Mouse (Mus musculus): ENCODE measurements around the gene Plscr1. TPM values are rescaled to one million over a fixed set of nuclear protein-coding genes. Genes with fewer than 3 reads are reported as not detected.

Gene Plscr1
- total and polyA plus RNA-seq, 2 experiments from 2014 or later, result 6.5 to 12.2 TPM

GRCm38 (mm10) chr9:92228867-92229832, 20.4 kb upstream of the Plscr1 start:
- TF ChIP-seq CTCF (IDR thresholded peaks at IDR 0.05; ENCODE audit: low read depth), result no peak
- Histone ChIP-seq H3K27ac (no peak overlapping the region), H3K4me1 (ENCODE audit: insufficient read depth, low read length) (no peaks in the 10 kb centered on the region), H3K4me2 (ENCODE audit: low read depth, low read length) (no peak overlapping the region), H3K36me3 (ENCODE audit: insufficient read depth, low read length) (no peaks in the 10 kb centered on the region), H3K4me3 (ENCODE audit: low read length) (no peak overlapping the region), H3K9ac (replicated peaks; ENCODE audit: low read length) (no peak overlapping the region), H3K9me3 (ENCODE audit: low read length) (no peaks in the 10 kb centered on the region), H3K27me3 (ENCODE audit: insufficient read depth, low read length) (no peaks in the 10 kb centered on the region)
- 92% methylated on average over 16 of the region's 16 CpGs for WGBS
- DNase-seq (ENCODE audit: low spot score) (no peak), ATAC-seq (no peak)

- no peaks in the 10 kb centered on the region for H3K9me3 ChIP-seq (ENCODE audit: low read length)
- WGBS, result 90% methylated on average over 2 of the region's 2 CpGs
- no peak for DNase-seq (ENCODE audit: low spot score)
- no peaks in the 10 kb centered on the region for H3K4me1 ChIP-seq (ENCODE audit: insufficient read depth, low read length)
- no peak for TF ChIP-seq CTCF (IDR thresholded peaks at IDR 0.05; ENCODE audit: low read depth)
- H3K27ac ChIP-seq, result no peak overlapping the region
- no peak for ATAC-seq
- no peak overlapping the region for H3K4me3 ChIP-seq (ENCODE audit: low read length)
- H3K4me2 ChIP-seq (ENCODE audit: low read depth, low read length), result no peak overlapping the region
- H3K9ac ChIP-seq (replicated peaks; ENCODE audit: low read length), result no peak overlapping the region
- no peaks in the 10 kb centered on the region for H3K36me3 ChIP-seq (ENCODE audit: insufficient read depth, low read length)
- H3K27me3 ChIP-seq (ENCODE audit: insufficient read depth, low read length), result no peaks in the 10 kb centered on the region
Measured at GRCm38 (mm10) chr9:92229833-92230205, 19.7 kb upstream of the Plscr1 start.

- H3K27me3 ChIP-seq (ENCODE audit: insufficient read depth, low read length), result no peaks in the 10 kb centered on the region
- DNase-seq (ENCODE audit: low spot score) (no peak), ATAC-seq (no peak)
- H3K4me2 ChIP-seq (ENCODE audit: low read depth, low read length), result no peak overlapping the region
- no peak overlapping the region for H3K4me3 ChIP-seq (ENCODE audit: low read length)
- WGBS, result 92% methylated on average over 11 of the region's 11 CpGs
- H3K9me3 ChIP-seq (ENCODE audit: low read length), result no peaks in the 10 kb centered on the region
- H3K9ac ChIP-seq (replicated peaks; ENCODE audit: low read length), result no peak overlapping the region
- no peaks in the 10 kb centered on the region for H3K4me1 ChIP-seq (ENCODE audit: insufficient read depth, low read length)
- no peaks in the 10 kb centered on the region for H3K36me3 ChIP-seq (ENCODE audit: insufficient read depth, low read length)
- no peak for TF ChIP-seq CTCF (IDR thresholded peaks at IDR 0.05; ENCODE audit: low read depth)
- no peak overlapping the region for H3K27ac ChIP-seq
Measured at GRCm38 (mm10) chr9:92234901-92235458, 14.6 kb upstream of the Plscr1 start.

GRCm38 (mm10) chr9:92248773-92249446, 640 bp upstream of the Plscr1 start:
- Histone ChIP-seq H3K36me3 (ENCODE audit: insufficient read depth, low read length) (no peaks in the 10 kb centered on the region), H3K9ac (replicated peaks; ENCODE audit: low read length) (no peak overlapping the region), H3K9me3 (ENCODE audit: low read length) (no peaks in the 10 kb centered on the region), H3K4me2 (ENCODE audit: low read depth, low read length) (no peak overlapping the region), H3K27me3 (ENCODE audit: insufficient read depth, low read length) (no peaks in the 10 kb centered on the region), H3K27ac (no peak overlapping the region), H3K4me1 (ENCODE audit: insufficient read depth, low read length) (no peaks in the 10 kb centered on the region), H3K4me3 (ENCODE audit: low read length) (no peak overlapping the region)
- 84% methylated on average over 7 of the region's 7 CpGs for WGBS
- TF ChIP-seq CTCF (IDR thresholded peaks at IDR 0.05; ENCODE audit: low read depth), result no peak
- DNase-seq (ENCODE audit: low spot score) (no peak), ATAC-seq (no peak)

- no peaks in the 10 kb centered on the region for H3K27me3 ChIP-seq (ENCODE audit: insufficient read depth, low read length)
- under 1% methylated on average over 40 of the region's 40 CpGs for WGBS
- H3K36me3 ChIP-seq (ENCODE audit: insufficient read depth, low read length), result no peaks in the 10 kb centered on the region
- TF ChIP-seq CTCF (IDR thresholded peaks at IDR 0.05; ENCODE audit: low read depth), result peak; percentile 41
- peak overlapping the region; percentile 81 for H3K27ac ChIP-seq
- H3K9me3 ChIP-seq (ENCODE audit: low read length), result no peaks in the 10 kb centered on the region
- H3K4me2 ChIP-seq (ENCODE audit: low read depth, low read length), result peak overlapping the region; percentile 84
- DNase-seq (ENCODE audit: low spot score), result peak; percentile 82
- H3K4me3 ChIP-seq (ENCODE audit: low read length), result peak overlapping the region; percentile 61
- no peaks in the 10 kb centered on the region for H3K4me1 ChIP-seq (ENCODE audit: insufficient read depth, low read length)
- peak; percentile 91 for ATAC-seq
- H3K9ac ChIP-seq (replicated peaks; ENCODE audit: low read length), result peak overlapping the region; percentile 62
Measured at GRCm38 (mm10) chr9:92249987-92250772, 630 bp downstream of the Plscr1 start.

GRCm38 (mm10) chr9:92252718-92253117, 3.2 kb downstream of the Plscr1 start:
- no peaks in the 10 kb centered on the region for H3K27me3 ChIP-seq (ENCODE audit: insufficient read depth, low read length)
- H3K36me3 ChIP-seq (ENCODE audit: insufficient read depth, low read length), result no peaks in the 10 kb centered on the region
- no peak overlapping the region for H3K27ac ChIP-seq
- TF ChIP-seq CTCF (IDR thresholded peaks at IDR 0.05; ENCODE audit: low read depth), result no peak
- 78% methylated on average over 5 of the region's 5 CpGs for WGBS
- H3K4me1 ChIP-seq (ENCODE audit: insufficient read depth, low read length), result no peaks in the 10 kb centered on the region
- H3K9ac ChIP-seq (replicated peaks; ENCODE audit: low read length), result no peak overlapping the region
- H3K4me2 ChIP-seq (ENCODE audit: low read depth, low read length), result no peak overlapping the region; the same call in 1 of the 2 replicates
- H3K4me3 ChIP-seq (ENCODE audit: low read length), result no peak overlapping the region
- DNase-seq (ENCODE audit: low spot score) (no peak), ATAC-seq (no peak)
- no peaks in the 10 kb centered on the region for H3K9me3 ChIP-seq (ENCODE audit: low read length)

All from hindbrain, postnatal 0 days (tissue).